Mouse (Mus musculus) embryonic stem cell, embryonic (primary cell): Measurements from ENCODE around the gene Sctr.

ENCODE experiments used
- CTCF ChIA-PET, 4 experiments: fragments of 300-600 bp in 2 of 4; fragments of 350-600 bp in 2 of 4; sonication (Branson Sonifier 250); formaldehyde crosslinking; loops; one replicate each; lab custom pipeline; 2022; ENCODE audit warnings: inconsistent platforms in 2 of 4; lab: Charles Lee
- POLR2A ChIA-PET, 4 experiments: fragments of 300-600 bp in 2 of 4; fragments of 350-600 bp in 2 of 4; sonication (Branson Sonifier 250); formaldehyde crosslinking; loops; one replicate each; lab custom pipeline; 2022; ENCODE audit warnings: antibody characterized with exemption in 4 of 4, inconsistent platforms in 1 of 4; lab: Charles Lee

Sctr gene

DNA sequence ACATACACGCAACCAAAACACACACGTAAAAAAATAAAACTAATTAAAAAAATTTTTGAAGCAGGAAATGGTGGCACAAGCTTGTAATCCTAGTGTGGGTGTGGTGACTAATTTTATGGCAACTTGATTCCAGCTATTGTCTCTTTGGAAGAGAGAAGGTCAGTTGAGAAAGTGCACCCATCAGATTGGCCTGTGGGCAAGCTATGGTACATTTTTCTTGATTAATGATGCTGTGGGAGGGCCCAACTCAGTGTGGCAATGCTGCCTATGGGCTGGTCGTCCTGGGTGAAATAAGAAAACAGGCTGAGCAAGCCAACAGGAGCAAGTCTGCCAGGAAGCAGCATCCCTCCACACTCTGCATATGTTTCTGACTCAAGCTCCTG lies 94.5 kb downstream of the Sctr start:
- ChIA-PET POLR2A (interaction anchor here in 2 of 4 experiments (0.7 to 1.6 kb wide), 4 partner anchors 10 to 19 kb away, joined by 4 to 5 read pairs (median 4); partner anchors contain the start of genes 3110009E18Rik (in 1 of the 2) and Dbi (in 1 of the 2)), CTCF (interaction anchor here in 2 of 4 experiments (0.6 to 1.4 kb wide), 2 partner anchors 54 to 486 kb away, joined by 3 to 4 read pairs; no protein-coding TSS in a partner anchor)

DNA sequence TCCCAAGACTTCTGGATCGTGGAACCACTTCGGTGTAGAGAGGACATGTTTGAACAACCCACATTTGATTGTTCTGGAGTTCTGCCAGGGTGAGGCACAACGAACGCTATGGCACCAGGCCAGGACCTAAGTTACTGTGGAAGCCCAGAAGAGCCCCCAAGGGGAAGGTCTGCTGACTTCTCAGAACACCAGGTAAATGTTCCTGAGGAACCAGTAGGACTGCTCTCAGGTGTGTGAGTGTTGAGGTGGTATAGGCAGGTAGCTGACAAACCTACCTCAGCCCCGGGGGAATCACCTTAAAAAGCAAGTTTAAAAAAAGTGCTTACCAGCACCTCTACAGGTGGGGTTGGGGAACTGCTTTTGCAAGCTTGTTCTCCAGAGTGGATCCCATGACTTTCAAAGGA lies 98.9 kb downstream of the Sctr start:
- CTCF ChIA-PET, result interaction anchor here in 2 of 4 experiments (0.6 to 1.4 kb wide), 10 partner anchors 11 to 321 kb away, joined by 3 to 5 read pairs (median 4); partner anchors contain the start of genes 3110009E18Rik (in 2 of the 2) and Dbi (in 2 of the 2)

DNA sequence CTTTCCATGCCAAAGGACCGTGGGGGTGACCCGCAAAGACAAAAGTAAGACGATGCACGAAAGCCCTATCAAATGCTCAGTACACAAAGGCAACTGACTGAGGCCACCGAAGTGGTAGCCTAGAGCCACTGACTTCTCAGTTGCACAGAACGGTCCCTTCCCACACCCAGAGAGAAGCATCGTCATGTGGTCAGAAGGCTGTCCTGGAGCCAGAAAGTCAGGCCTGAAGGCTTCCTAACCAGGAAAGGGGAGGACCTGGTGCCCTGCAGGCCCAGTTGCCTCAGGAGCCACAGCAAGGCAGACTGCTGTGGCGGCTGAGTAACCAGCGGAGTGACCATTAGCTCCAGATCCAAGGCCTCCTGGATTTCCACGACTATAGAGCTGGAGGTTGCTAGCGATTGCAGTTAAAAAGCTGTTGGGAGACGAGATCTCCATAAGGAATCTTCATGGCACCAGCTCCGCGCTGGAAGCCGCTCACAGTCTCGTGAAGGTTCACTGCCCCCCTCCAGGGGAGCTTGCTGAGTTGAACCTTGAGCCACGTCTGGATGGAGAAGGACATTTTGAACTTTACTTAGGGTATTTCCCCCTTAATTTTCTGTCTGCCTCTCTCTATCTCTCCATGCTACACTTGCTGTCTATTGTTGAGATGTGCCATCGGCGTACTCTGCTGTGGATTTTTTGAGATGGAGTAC lies 103.2 kb downstream of the Sctr start:
- POLR2A ChIA-PET, result interaction anchor here in 3 of 4 experiments (0.9 to 2.0 kb wide), 5 partner anchors 9 to 23 kb away, joined by 4 to 9 read pairs (median 4); partner anchors contain the start of genes 3110009E18Rik (in 3 of the 3) and Dbi (in 3 of the 3)
- CTCF ChIA-PET, result interaction anchor here in 1 of 4 experiments (2.0 kb wide), 1 partner anchor 77 kb away, joined by 4 read pairs; no protein-coding TSS in a partner anchor

More for the DNA sequence above, 98.9 kb downstream of the Sctr start:
- POLR2A ChIA-PET, result interaction anchor here in 3 of 4 experiments (0.6 to 1.3 kb wide), 4 partner anchors 9 to 32 kb away, joined by 3 to 4 read pairs (median 4); partner anchors contain the start of gene Tmem37 (in 1 of the 3)

DNA sequence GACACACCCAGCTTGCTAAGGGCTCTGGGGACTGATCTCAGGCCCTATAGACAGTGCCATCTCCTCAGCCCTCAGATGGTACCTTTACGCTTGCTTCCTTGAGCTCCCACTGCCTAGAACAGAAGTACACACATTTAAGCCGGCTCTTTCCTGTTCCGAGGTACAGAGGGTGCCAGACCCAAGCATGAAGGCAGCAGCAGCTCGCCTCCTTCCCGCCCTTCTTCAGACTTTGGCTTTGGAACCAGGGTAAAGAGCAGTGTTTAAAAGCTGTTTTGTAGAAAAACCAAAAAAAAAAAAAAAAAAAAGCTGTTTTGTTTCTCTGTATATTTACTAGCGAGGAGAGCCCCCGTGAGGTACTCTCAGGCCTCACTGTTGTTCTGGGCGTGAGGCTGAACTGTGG lies 105.1 kb downstream of the Sctr start:
- CTCF ChIA-PET, result interaction anchor here (0.6 to 2.0 kb wide), 7 partner anchors 18 to 376 kb away, joined by 3 to 5 read pairs (median 4); no protein-coding TSS in a partner anchor
- POLR2A ChIA-PET, result interaction anchor here in 3 of 4 experiments (0.5 to 2.1 kb wide), 8 partner anchors 8 to 1003 kb away, joined by 3 to 13 read pairs (median 3); partner anchors contain the start of genes 3110009E18Rik (in 2 of the 3) and Dbi (in 2 of the 3)

DNA sequence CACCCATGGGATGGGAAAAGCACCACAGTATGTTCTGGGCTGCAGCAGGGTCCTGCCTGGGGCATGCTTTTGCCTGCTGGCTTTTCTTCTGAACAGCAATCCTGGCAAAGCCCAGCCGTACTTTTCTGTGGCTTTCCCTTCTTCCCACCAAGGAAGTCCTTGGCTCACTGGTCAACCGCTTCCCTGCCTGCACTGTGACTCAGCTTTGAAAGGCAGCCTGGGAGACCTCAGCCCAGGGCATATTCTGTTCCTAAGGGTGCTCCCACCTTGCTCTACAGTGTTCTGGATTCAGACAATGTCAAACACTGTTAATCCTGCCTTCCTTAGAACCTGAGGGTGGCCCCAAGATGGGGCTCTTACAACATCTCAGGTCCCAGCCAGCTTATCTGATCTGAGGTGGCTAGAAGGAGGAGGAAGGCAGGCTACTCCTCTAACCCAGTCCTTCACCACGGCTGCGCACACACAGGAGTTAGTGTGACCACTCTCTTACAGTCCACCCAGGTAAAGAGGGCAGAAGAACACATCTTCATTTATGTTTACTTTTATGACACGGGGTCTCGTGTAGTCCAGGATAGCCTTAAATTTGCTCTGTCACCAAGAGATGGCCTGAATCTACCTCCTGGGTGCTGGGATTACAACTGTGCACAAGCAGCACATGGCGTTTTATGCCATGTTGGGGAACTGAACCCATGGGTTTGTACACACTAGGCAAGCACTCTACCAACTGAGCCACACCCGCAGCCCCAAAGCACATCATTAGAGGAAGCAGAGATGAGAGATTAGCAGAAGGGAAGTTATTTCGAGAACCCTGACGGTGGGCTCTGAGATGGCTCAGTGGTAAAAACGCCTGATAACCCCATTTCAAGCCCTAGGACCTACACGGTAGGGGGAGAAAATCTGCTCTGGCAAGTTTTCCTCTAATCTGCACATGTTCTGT lies 105.8 kb downstream of the Sctr start:
- ChIA-PET POLR2A (interaction anchor here in 3 of 4 experiments (0.5 to 2.1 kb wide), 7 partner anchors 8 to 1004 kb away, joined by 3 to 13 read pairs (median 3); partner anchors contain the start of genes 3110009E18Rik (in 2 of the 3) and Dbi (in 2 of the 3)), CTCF (interaction anchor here in 3 of 4 experiments (0.6 to 2.0 kb wide), 5 partner anchors 19 to 84 kb away, joined by 3 to 5 read pairs (median 4); no protein-coding TSS in a partner anchor)
